Mouse (Mus musculus): ENCODE results near the gene Clca3b. TPM values are rescaled to one million over a fixed set of nuclear protein-coding genes. Genes with fewer than 3 reads are reported as not detected.

Gene Clca3b
- under 1 TPM in 1 of 2 experiments, not detected in 1; 0.64 TPM for polyA plus RNA-seq (2017; shearing (Covaris generic))

DNA sequence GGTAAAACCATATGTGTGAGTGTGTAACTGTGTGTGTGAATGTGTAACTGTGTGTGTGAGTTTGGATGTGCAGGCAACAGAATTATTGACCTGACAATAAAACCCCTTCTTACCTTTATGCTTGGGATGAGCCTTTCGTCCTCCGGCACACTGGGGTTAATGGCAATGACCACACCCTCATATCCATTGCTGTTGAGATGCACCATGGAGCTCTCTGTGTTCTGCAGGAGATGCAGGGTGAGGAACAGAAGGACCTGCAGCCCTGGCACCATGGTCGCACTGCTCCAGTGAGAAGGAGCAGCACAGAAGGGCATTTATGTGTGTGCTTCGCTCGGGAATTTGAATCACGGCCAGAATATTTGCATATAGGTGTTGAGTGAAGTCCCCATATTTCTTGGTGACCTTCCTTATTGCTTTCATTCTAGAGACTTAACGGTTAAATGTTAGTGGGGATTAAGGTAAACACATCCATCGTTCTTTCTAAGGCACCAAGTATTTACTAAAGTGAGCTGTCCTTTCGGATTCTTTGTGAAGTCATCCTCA lies at the start of gene Clca3b:
Gene Clca3b (minus strand): TSS at position 344 of the 543 bp plus-strand sequence.

DNA sequence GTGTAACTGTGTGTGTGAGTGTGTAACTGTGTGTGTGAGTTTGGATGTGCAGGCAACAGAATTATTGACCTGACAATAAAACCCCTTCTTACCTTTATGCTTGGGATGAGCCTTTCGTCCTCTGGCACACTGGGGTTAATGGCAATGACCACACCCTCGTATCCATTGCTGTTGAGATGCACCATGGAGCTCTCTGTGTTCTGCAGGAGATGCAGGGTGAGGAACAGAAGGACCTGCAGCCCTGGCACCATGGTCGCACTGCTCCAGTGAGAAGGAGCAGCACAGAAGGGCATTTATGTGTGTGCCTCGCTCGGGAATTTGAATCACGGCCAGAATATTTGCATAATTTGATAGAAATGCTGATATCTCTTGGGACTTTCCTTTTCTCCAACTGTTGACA lies 29.9 kb downstream of the Clca3b start, which contains the start of gene Clca3a2:
Gene Clca3a2 (minus strand): TSS at position 276 of the 400 bp plus-strand sequence.

Other genes starting within 250 kb of the Clca3b start
- gene Sh3glb1, start 129.0 kb downstream of the Clca3b start, polyA plus RNA-seq (2017; shearing (Covaris generic)) = 100 to 1,000 TPM; 166 to 180 TPM
- under 1 TPM in 1 of 2 experiments, not detected in 1; 0.83 TPM for gene Clca3a1, start 88.4 kb downstream of the Clca3b start, polyA plus RNA-seq (2017; shearing (Covaris generic))
- under 1 TPM in 1 of 2 experiments, not detected in 1; 0.27 TPM for gene Clca3a2, start 29.9 kb downstream of the Clca3b start, polyA plus RNA-seq (2017; shearing (Covaris generic))
- under 1 TPM; 0.06 to 0.18 TPM for gene Clca4b, start 83.2 kb upstream of the Clca3b start, polyA plus RNA-seq (2017; shearing (Covaris generic))
- under 1 TPM in 1 of 2 experiments, not detected in 1; 0.18 TPM for gene Clca4a, start 125.7 kb upstream of the Clca3b start, polyA plus RNA-seq (2017; shearing (Covaris generic))
- gene Clca1, start 183.4 kb upstream of the Clca3b start, polyA plus RNA-seq (2017; shearing (Covaris generic)) = 1 to 10 TPM in 1 of 2 experiments, under 1 TPM in 1; 0.24 to 1.0 TPM